Mouse (Mus musculus) neutrophil, adult 5-6 weeks (primary cell): ENCODE results near the gene Muc3. TPM values are rescaled to one million over a fixed set of nuclear protein-coding genes. Genes with fewer than 3 reads are reported as not detected.

Source experiments
- ATAC-seq: fragments of 151-379, 151-347 bp; 2 replicates; pipeline ENCODE4 v1.8.0; 2017; ENCODE audit warnings: mild to moderate bottlenecking, moderate TSS enrichment; ENCODE audit not compliant: insufficient number of reproducible peaks, poor library complexity, low FRiP score, severe bottlenecking; ENCODE audit errors: extremely low read depth
- total RNA-seq: library from RNA; stranded (forward); fragments of 200-1000 nt; gene quantifications from 2 replicates; pipeline ENCODE4 v1.2.3, GENCODE M21; 2017

Muc3 gene
- total RNA-seq, 1 experiment from 2014 or later, result not detected

- no peak for ATAC-seq
Observed at GRCm38 (mm10) chr5:137102575-137103522, 46.3 kb downstream of the Muc3 start.

DNA sequence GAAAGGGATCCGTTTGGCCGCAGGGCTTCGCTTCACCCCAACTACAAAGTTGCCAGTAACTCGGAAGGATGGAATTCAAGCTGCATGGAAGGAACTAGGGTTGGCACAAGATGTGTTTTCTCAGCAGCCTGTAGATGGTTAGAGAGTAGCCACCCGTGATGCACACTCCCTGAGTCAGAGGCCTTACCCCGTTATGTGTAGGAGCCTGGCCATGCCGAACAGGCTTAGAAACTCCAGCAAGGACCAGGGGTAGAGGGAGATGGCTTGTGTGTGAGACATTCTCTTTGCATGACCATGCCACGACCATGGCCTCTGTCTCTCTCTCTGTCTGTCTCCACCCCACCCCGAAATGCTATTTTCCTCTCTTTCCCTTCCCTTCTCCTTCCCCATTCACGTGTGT is 47.0 kb downstream of the Muc3 start:
- no peak for ATAC-seq

GRCm38 (mm10) chr5:137100660-137101059 is 48.5 kb downstream of the Muc3 start:
- ATAC-seq, result no peak

DNA sequence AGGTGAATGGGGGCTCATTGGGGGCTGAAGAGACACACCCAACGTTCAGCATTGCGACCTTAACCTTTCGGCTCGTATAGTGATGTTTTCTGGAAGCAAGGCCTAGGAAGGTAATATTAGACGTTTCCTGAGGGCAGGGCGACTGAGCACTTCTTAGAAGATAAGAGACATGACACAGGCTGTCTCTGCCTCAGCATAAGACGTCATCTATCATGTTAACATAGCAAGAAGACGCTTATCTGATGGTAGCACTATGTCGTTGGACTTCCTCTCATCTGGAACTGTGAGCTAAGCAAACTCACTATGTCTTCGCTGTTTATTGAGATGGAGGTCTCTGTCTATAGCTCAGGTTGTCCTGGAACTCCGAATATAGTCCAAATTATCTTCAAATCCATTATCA is 50.7 kb downstream of the Muc3 start:
- no peak for ATAC-seq

- ATAC-seq, result no peak
Observed at GRCm38 (mm10) chr5:137096037-137096436, 53.1 kb downstream of the Muc3 start.

DNA sequence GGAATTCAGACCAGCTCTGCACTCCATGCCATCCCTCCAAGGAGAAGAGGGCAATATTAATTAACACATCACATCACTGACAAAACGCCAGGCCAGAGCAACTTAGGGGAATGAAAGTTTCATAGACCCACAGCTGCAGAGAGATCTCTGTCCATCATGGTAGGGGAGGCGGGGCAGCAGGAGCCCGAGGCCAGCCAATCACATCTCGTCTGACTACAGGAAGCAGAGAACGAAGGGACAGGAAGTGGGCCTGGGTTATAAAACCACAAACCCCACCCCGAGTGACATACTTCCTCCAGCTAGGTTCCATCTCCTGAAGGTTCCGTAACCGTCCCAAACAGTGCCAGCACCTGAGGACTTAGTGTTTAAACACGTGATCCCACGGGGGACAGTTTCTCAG is 54.0 kb downstream of the Muc3 start:
- ATAC-seq, result no peak

GRCm38 (mm10) chr5:137093720-137094119 is 55.4 kb downstream of the Muc3 start:
- ATAC-seq, result no peak

DNA sequence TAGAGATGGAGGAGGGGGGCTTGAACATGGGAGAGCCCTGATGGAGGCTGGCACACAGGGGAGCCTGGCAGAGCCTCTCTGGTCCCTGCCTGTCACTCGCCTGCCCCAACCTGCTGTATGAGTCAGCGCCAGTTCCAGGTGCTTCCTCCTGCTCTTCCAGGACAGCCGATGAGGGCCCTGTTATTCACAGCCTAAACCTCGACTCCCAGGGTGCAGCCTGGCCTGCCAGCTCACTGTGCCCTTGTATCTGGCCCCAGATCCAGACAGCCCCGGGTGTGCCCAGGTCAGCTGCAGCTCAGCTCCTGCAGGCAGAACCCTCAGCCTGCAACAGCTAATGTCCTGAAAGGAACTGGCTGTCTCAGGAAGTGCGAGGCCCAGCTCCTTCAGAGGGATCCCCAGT is 57.6 kb downstream of the Muc3 start:
- ATAC-seq, result no peak

DNA sequence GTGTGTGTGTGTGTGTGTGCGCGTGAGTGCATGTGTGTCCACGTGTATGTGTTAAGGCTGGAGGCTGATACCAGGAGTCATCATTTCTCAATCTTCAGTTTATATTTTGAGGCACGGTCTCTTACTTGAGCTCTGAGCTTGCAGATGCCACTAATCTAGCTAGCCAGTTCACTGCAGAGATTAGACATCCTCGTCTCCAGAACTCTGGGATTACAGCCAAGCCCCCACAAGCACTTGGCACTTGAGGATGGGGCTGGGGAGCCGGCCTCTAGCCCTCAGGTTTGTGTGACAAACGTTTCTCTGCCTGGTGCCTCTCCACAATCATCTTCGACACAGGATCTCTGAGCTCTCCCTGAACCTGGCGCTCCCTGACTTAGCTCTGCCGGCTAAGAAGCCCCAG is 58.3 kb downstream of the Muc3 start:
- ATAC-seq, result no peak

GRCm38 (mm10) chr5:137087410-137087809 is 61.7 kb downstream of the Muc3 start:
- ATAC-seq, result no peak

GRCm38 (mm10) chr5:137085731-137086130 is 63.4 kb downstream of the Muc3 start:
- no peak for ATAC-seq

- ATAC-seq, result no peak
Observed at GRCm38 (mm10) chr5:137085021-137085420, 64.1 kb downstream of the Muc3 start.

Other genes with a start within 250 kb of the Muc3 start
- gene Ift22, start 241.2 kb downstream of the Muc3 start, total RNA-seq, result 4.4 and 8.8 TPM in 2 replicates
- gene Fis1, start 196.0 kb downstream of the Muc3 start, total RNA-seq, result 95.6 and 118 TPM in 2 replicates
- 1.2 and 3.0 TPM in 2 replicates for gene Cldn15, start 182.7 kb downstream of the Muc3 start, total RNA-seq
- 76.2 TPM in 2 replicates for gene Plod3, start 162.3 kb downstream of the Muc3 start, total RNA-seq
- gene Znhit1, start 161.3 kb downstream of the Muc3 start, total RNA-seq, result 30.1 and 31.9 TPM in 2 replicates
- gene Vgf, start 122.9 kb downstream of the Muc3 start, total RNA-seq, result not detected in 2 replicates
- 9.2 and 16.7 TPM in 2 replicates for gene Ap1s1, start 103.2 kb downstream of the Muc3 start, total RNA-seq
- not detected in 2 replicates for gene Serpine1, start 77.1 kb downstream of the Muc3 start, total RNA-seq
- 69.9 and 79.3 TPM in 2 replicates for gene Trim56, start 33.1 kb downstream of the Muc3 start, total RNA-seq
- gene Muc3a, start 63.1 kb upstream of the Muc3 start, total RNA-seq, result 0.58 and 2.3 TPM in 2 replicates
- 0.25 and 0.47 TPM in 2 replicates for gene Ache, start 138.2 kb upstream of the Muc3 start, total RNA-seq
- 3.8 and 4.2 TPM in 2 replicates for gene Ufsp1, start 145.3 kb upstream of the Muc3 start, total RNA-seq
- 326 and 333 TPM in 2 replicates for gene Srrt, start 158.4 kb upstream of the Muc3 start, total RNA-seq
- 5.5 and 7.1 TPM in 2 replicates for gene Trip6, start 165.1 kb upstream of the Muc3 start, total RNA-seq
- 38.5 and 44.8 TPM in 2 replicates for gene Slc12a9, start 184.3 kb upstream of the Muc3 start, total RNA-seq
- gene Ephb4, start 200.8 kb upstream of the Muc3 start, total RNA-seq, result not detected in 2 replicates